8 mouse cellular contexts compared by ENCODE assay signal in genomic region chr2:4570186-4570861, GRCm38 (mm10).
DNase-seq lines count a peak whose midpoint lies in the region; ATAC-seq lines count a peak whose summit lies in the region.

No protein-coding gene starts in this region.

- peaks cover 39% of the 10 kb centered on the region for H3K36me3 ChIP-seq in forebrain, embryonic 15.5 days
- peaks cover 79% of the 10 kb centered on the region for H3K36me3 ChIP-seq in forebrain, embryonic 13.5 days (ENCODE audit: poor library complexity, severe bottlenecking)
- H3K36me3 ChIP-seq in heart, embryonic 11.5 days (ENCODE audit: control insufficient read depth, insufficient read depth, low read length) = peaks cover 23% of the 10 kb centered on the region
- H3K36me3 ChIP-seq in megakaryocyte, embryonic 14.5 days (replicated peaks; ENCODE audit: low read length) = peaks cover 97% of the 10 kb centered on the region

- H3K27me3 ChIP-seq in forebrain, embryonic 15.5 days = no peaks in the 10 kb centered on the region
- no peaks in the 10 kb centered on the region for H3K27me3 ChIP-seq in forebrain, embryonic 13.5 days
- no peaks in the 10 kb centered on the region for H3K27me3 ChIP-seq in heart, embryonic 11.5 days (ENCODE audit: control insufficient read depth, insufficient read depth, low read length)
- H3K27me3 ChIP-seq in megakaryocyte, embryonic 14.5 days (replicated peaks) = no peaks in the 10 kb centered on the region

- no peak overlapping the region for H3K9ac ChIP-seq in forebrain, embryonic 15.5 days (replicated peaks)
- H3K9ac ChIP-seq in forebrain, embryonic 13.5 days = no peak overlapping the region
- H3K9ac ChIP-seq in heart, embryonic 11.5 days (ENCODE audit: low read depth, low read length) = no peak overlapping the region

- no peaks in the 10 kb centered on the region for H3K4me1 ChIP-seq in forebrain, embryonic 15.5 days
- H3K4me1 ChIP-seq in forebrain, embryonic 13.5 days = 0 out of 2 replicates have a peak, but pooled peaks cover 6% of the 10 kb centered on the region
- H3K4me1 ChIP-seq in heart, embryonic 11.5 days (ENCODE audit: control insufficient read depth, insufficient read depth, low read length) = no peaks in the 10 kb centered on the region
- H3K4me1 ChIP-seq in megakaryocyte, embryonic 14.5 days = peaks cover 96% of the 10 kb centered on the region

- no peak overlapping the region for H3K4me3 ChIP-seq in forebrain, embryonic 15.5 days
- no peak overlapping the region for H3K4me3 ChIP-seq in forebrain, embryonic 13.5 days
- no peak overlapping the region for H3K4me3 ChIP-seq in heart, embryonic 11.5 days (ENCODE audit: low read depth, low read length)
- H3K4me3 ChIP-seq in megakaryocyte, embryonic 14.5 days (replicated peaks) = peak overlapping the region; percentile 78

- no peaks in the 10 kb centered on the region for H3K9me3 ChIP-seq in forebrain, embryonic 15.5 days
- H3K9me3 ChIP-seq in forebrain, embryonic 13.5 days (replicated peaks) = no peaks in the 10 kb centered on the region
- no peaks in the 10 kb centered on the region for H3K9me3 ChIP-seq in heart, embryonic 11.5 days (replicated peaks; ENCODE audit: control insufficient read depth, low read length)
- H3K9me3 ChIP-seq in megakaryocyte, embryonic 14.5 days = no peaks in the 10 kb centered on the region

- no peak overlapping the region for H3K4me2 ChIP-seq in forebrain, embryonic 15.5 days (replicated peaks)
- H3K4me2 ChIP-seq in forebrain, embryonic 13.5 days = no peak overlapping the region
- no peak overlapping the region for H3K4me2 ChIP-seq in heart, embryonic 11.5 days

- WGBS in forebrain, embryonic 15.5 days = 88% methylated on average over 10 of the region's 10 CpGs
- 93% methylated on average over 10 of the region's 10 CpGs for WGBS in forebrain, embryonic 13.5 days
- 61% methylated on average over 10 of the region's 10 CpGs for WGBS in heart, embryonic 11.5 days (ENCODE audit: insufficient replicate concordance)

- ATAC-seq in forebrain, embryonic 15.5 days (replicated peaks) = no peak
- no peak for ATAC-seq in forebrain, embryonic 13.5 days
- peak; percentile 51 for ATAC-seq in heart, embryonic 11.5 days (replicated peaks; ENCODE audit: insufficient number of reproducible peaks, low FRiP score, low TSS enrichment)

- peak overlapping the region; percentile 24; the same call in 1 of the 2 replicates for H3K27ac ChIP-seq in forebrain, embryonic 15.5 days (replicated peaks)
- H3K27ac ChIP-seq in forebrain, embryonic 13.5 days = no peak overlapping the region
- peak overlapping the region; percentile 16; the same call in 1 of the 2 replicates for H3K27ac ChIP-seq in heart, embryonic 11.5 days (ENCODE audit: low read depth, low read length)

- peak; percentile 37 to 65 for DNase-seq in kidney, postnatal 4 days
- no peak for DNase-seq in ovary, postnatal 10 days (ENCODE audit: low spot score)
- no peak for DNase-seq in gastrocnemius, adult 8-10 months (ENCODE audit: low spot score in 2 of 2)
- DNase-seq in frontal cortex, postnatal 14 days (ENCODE audit: low spot score in 2 of 2) = no peak

Comparison
In these comparisons a context has a peak if more than half of its experiments do, and no peak if none do; other contexts are left out.
1. DNase-seq: peak in kidney, postnatal 4 days (2 of 2); none in ovary, postnatal 10 days (single experiment), gastrocnemius, adult 8-10 months (0 of 2) and frontal cortex, postnatal 14 days (0 of 2).